Mouse (Mus musculus) midbrain, embryonic 13.5 days (tissue): Measurements from ENCODE around the gene Tek. TPM values are rescaled to one million over a fixed set of nuclear protein-coding genes. Genes with fewer than 3 reads are reported as not detected.

Experiments
- ATAC-seq: fragments of 200-750 bp; cut with Nextera tagmentation; 2 replicates; pipeline ENCODE4 v1.8.0; 2017; ENCODE audit warnings: mild to moderate bottlenecking, moderate TSS enrichment, moderate library complexity
- H3K27ac ChIP-seq: fragments of 300-500 bp; sonication (generic); 2 replicates; pipeline ENCODE4 v1.5.1; 2015; ENCODE audit warnings: inconsistent platforms, mild to moderate bottlenecking, moderate library complexity
- H3K27me3 ChIP-seq: fragments of 300-500 bp; sonication (generic); 2 replicates; pipeline ENCODE4 v1.6.1; 2015; ENCODE audit warnings: mild to moderate bottlenecking, inconsistent platforms
- H3K36me3 ChIP-seq: fragments of 300-500 bp; sonication (generic); 2 replicates; pipeline ENCODE4 v1.6.1; 2015; ENCODE audit warnings: mild to moderate bottlenecking, inconsistent platforms
- H3K4me1 ChIP-seq: fragments of 300-500 bp; sonication (generic); replicated peaks from 2 replicates; pipeline ENCODE4 v1.6.1; 2015; ENCODE audit warnings: inconsistent platforms
- H3K4me2 ChIP-seq: fragments of 300-500 bp; sonication (generic); replicated peaks from 2 replicates; pipeline ENCODE4 v1.6.1; 2015; ENCODE audit warnings: moderate library complexity, mild to moderate bottlenecking, inconsistent platforms
- H3K4me3 ChIP-seq: fragments of 300-500 bp; sonication (generic); replicated peaks from 2 replicates; pipeline ENCODE4 v1.5.1; 2015; ENCODE audit warnings: mild to moderate bottlenecking, inconsistent platforms
- H3K9ac ChIP-seq: fragments of 300-500 bp; sonication (generic); replicated peaks from 2 replicates; pipeline ENCODE4 v1.6.1; 2015; ENCODE audit warnings: mild to moderate bottlenecking, inconsistent platforms
- H3K9me3 ChIP-seq: fragments of 300-500 bp; sonication (generic); 2 replicates; pipeline ENCODE4 v1.6.1; 2016; ENCODE audit warnings: mild to moderate bottlenecking, inconsistent platforms
- WGBS: fragments of 180-500 bp; shearing (Covaris S2); methylation state at CpG from one replicate; pipeline ENCODE4 v1.1.7; 2015; 5-methylcytosine and 5-hydroxymethylcytosine counted together
- polyA plus RNA-seq: library from polyadenylated mRNA; unstranded; fragments of >200 nt; fragmentation: Nextera tagmentation; extraction: Ambion mirVana; gene quantifications from 2 replicates; pipeline ENCODE4 v1.2.1, GENCODE M21; 2015

Gene Tek
- polyA plus RNA-seq, 1 experiment from 2014 or later: 8.3 TPM

DNA sequence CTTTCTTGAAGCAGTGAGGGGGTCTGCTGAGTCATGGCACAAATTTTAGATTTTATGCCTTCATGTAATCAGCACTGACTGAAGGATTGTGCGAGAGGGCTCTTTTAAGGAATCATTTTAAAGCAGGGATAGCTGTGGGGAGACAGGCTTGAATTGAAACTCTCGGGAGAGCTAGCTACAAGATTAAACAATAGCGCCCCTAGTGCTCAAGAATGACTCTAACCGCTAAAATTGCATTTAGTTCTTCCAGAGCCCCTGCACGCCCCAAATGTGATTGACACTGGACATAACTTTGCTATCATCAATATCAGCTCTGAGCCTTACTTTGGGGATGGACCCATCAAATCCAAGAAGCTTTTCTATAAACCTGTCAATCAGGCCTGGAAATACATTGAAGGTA lies 88.3 kb downstream of the Tek start:
- WGBS: 31% methylated on average over 5 of the region's 5 CpGs
- peaks cover 7% of the 10 kb centered on the region; the same call in 1 of the 2 replicates for H3K9me3 ChIP-seq
- no peak overlapping the region for H3K27ac ChIP-seq
- H3K4me3 ChIP-seq: no peak overlapping the region
- H3K27me3 ChIP-seq: no peaks in the 10 kb centered on the region
- no peak overlapping the region for H3K9ac ChIP-seq
- no peak overlapping the region for H3K4me2 ChIP-seq
- no peak for ATAC-seq
- H3K4me1 ChIP-seq: no peaks in the 10 kb centered on the region
- no peaks in the 10 kb centered on the region for H3K36me3 ChIP-seq

DNA sequence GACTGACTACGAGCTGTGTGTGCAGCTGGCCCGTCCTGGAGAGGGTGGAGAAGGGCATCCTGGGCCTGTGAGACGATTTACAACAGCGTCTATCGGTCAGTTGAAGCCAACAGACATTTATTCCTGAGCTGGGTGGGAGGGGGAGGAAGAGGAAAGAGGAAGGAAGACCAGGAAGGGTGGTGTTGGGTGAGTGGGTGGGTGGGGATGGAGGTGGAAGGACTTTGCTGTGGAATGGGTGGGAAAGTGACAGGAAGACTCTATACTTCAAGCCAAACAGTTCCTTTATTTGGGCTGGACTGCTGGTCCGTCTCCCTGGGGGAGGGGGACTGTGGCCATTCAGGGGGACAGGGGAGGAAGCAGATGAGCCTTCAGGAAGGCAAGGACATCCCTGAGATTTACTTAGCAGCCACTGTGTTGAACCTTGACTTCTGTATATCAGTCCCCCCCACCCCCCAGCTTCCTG lies 90.9 kb downstream of the Tek start:
- no peak overlapping the region for H3K4me3 ChIP-seq
- 78% methylated on average over 6 of the region's 6 CpGs for WGBS

DNA sequence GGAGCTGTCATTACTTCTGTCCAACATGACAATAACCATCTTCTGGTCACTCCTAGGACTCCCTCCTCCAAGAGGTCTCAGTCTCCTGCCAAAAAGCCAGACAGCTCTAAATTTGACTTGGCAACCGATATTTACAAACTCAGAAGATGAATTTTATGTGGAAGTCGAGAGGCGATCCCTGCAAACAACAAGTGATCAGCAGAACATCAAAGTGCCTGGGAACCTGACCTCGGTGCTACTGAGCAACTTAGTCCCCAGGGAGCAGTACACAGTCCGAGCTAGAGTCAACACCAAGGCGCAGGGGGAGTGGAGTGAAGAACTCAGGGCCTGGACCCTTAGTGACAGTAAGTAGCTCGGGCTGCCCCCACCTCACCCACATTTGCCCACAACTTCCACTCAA lies 98.0 kb downstream of the Tek start:
- no peaks in the 10 kb centered on the region for H3K27me3 ChIP-seq
- no peaks in the 10 kb centered on the region for H3K9me3 ChIP-seq
- H3K4me1 ChIP-seq: no peaks in the 10 kb centered on the region
- no peak overlapping the region for H3K4me3 ChIP-seq
- 87% methylated on average over 7 of the region's 7 CpGs for WGBS
- H3K4me2 ChIP-seq: no peak overlapping the region
- no peak overlapping the region for H3K27ac ChIP-seq
- no peak for ATAC-seq
- no peak overlapping the region for H3K9ac ChIP-seq
- H3K36me3 ChIP-seq: no peaks in the 10 kb centered on the region

More for the DNA sequence above, 90.9 kb downstream of the Tek start:
- ATAC-seq: no peak
- Histone ChIP-seq H3K36me3 (no peaks in the 10 kb centered on the region), H3K4me1 (no peaks in the 10 kb centered on the region), H3K27me3 (no peaks in the 10 kb centered on the region), H3K9ac (no peak overlapping the region), H3K27ac (no peak overlapping the region), H3K9me3 (no peaks in the 10 kb centered on the region), H3K4me2 (no peak overlapping the region)

- Histone ChIP-seq H3K9me3 (no peaks in the 10 kb centered on the region), H3K9ac (no peak overlapping the region), H3K4me2 (no peak overlapping the region), H3K36me3 (no peaks in the 10 kb centered on the region), H3K4me1 (no peaks in the 10 kb centered on the region), H3K27ac (no peak overlapping the region), H3K27me3 (no peaks in the 10 kb centered on the region), H3K4me3 (no peak overlapping the region)
- no peak for ATAC-seq
- 92% methylated on average over 7 of the region's 7 CpGs for WGBS
These were observed 114.2 kb downstream of the Tek start for GRCm38 (mm10) chr4:94853301-94853700.

DNA sequence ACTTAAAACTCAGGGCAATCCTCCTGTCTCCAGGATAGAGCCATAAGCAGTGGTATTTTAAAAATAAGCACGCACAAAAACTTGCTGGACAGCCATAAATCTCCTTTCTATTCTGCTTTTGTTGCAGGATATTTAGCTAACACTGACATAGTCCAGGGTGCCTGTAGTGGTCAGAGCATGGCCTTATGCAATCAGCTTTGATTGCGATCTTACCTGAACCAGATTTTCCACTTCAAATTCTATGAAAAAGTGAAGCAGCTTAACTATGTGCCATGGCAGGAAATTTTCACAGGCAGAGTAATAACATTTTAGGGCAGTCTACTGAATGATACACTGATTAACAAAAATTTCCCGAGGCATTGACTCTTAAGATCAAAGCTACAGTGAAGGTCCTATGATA lies 115.2 kb downstream of the Tek start:
- H3K4me3 ChIP-seq: no peak overlapping the region
- no peaks in the 10 kb centered on the region for H3K27me3 ChIP-seq
- H3K27ac ChIP-seq: no peak overlapping the region
- ATAC-seq: no peak
- H3K4me2 ChIP-seq: no peak overlapping the region
- no peaks in the 10 kb centered on the region for H3K9me3 ChIP-seq
- H3K4me1 ChIP-seq: no peaks in the 10 kb centered on the region
- H3K36me3 ChIP-seq: no peaks in the 10 kb centered on the region
- WGBS: 85% methylated on average over 3 of the region's 3 CpGs
- H3K9ac ChIP-seq: no peak overlapping the region

GRCm38 (mm10) chr4:94855201-94855600 lies 116.1 kb downstream of the Tek start:
- WGBS: 86% methylated on average over 3 of the region's 3 CpGs

GRCm38 (mm10) chr4:94900744-94901143 lies 161.7 kb downstream of the Tek start:
- ATAC-seq: no peak
- 32% methylated on average over 2 of the region's 2 CpGs for WGBS
- no peaks in the 10 kb centered on the region for H3K9me3 ChIP-seq

More at GRCm38 (mm10) chr4:94855201-94855600, 116.1 kb downstream of the Tek start:
- H3K9me3 ChIP-seq: no peaks in the 10 kb centered on the region
- no peak overlapping the region for H3K9ac ChIP-seq
- no peaks in the 10 kb centered on the region for H3K4me1 ChIP-seq
- no peak for ATAC-seq
- H3K4me2 ChIP-seq: no peak overlapping the region
- H3K4me3 ChIP-seq: no peak overlapping the region
- H3K36me3 ChIP-seq: no peaks in the 10 kb centered on the region
- no peak overlapping the region for H3K27ac ChIP-seq
- no peaks in the 10 kb centered on the region for H3K27me3 ChIP-seq

GRCm38 (mm10) chr4:94901780-94902179 lies 162.7 kb downstream of the Tek start:
- no peak for ATAC-seq
- Histone ChIP-seq H3K4me1 (no peaks in the 10 kb centered on the region), H3K9ac (no peak overlapping the region), H3K9me3 (no peaks in the 10 kb centered on the region), H3K4me3 (no peak overlapping the region), H3K36me3 (no peaks in the 10 kb centered on the region), H3K27me3 (no peaks in the 10 kb centered on the region), H3K27ac (no peak overlapping the region), H3K4me2 (no peak overlapping the region)
- 79% methylated on average over 3 of the region's 3 CpGs for WGBS

More at GRCm38 (mm10) chr4:94900744-94901143, 161.7 kb downstream of the Tek start:
- Histone ChIP-seq H3K27ac (no peak overlapping the region), H3K4me2 (no peak overlapping the region), H3K4me3 (no peak overlapping the region), H3K36me3 (no peaks in the 10 kb centered on the region), H3K27me3 (no peaks in the 10 kb centered on the region), H3K4me1 (no peaks in the 10 kb centered on the region), H3K9ac (no peak overlapping the region)

Other genes starting within 250 kb of the Tek start
- gene Gm10306, start 182.7 kb upstream of the Tek start, polyA plus RNA-seq: 0.61 TPM in 1 of 2 replicates, not detected in the other
- gene Caap1, start 182.5 kb upstream of the Tek start, polyA plus RNA-seq: 23.4 and 26.5 TPM in 2 replicates
- gene Plaa, start 136.0 kb upstream of the Tek start, polyA plus RNA-seq: 82.0 and 85.1 TPM in 2 replicates
- gene Ift74, start 124.8 kb upstream of the Tek start, polyA plus RNA-seq: 39.4 and 42.4 TPM in 2 replicates
- 0.59 and 0.86 TPM in 2 replicates for gene Lrrc19, start 89.1 kb upstream of the Tek start, polyA plus RNA-seq
- not detected in 2 replicates for gene Eqtn, start 189.6 kb downstream of the Tek start, polyA plus RNA-seq
- gene Mysm1, start 239.8 kb downstream of the Tek start, polyA plus RNA-seq: 34.5 and 36.5 TPM in 2 replicates